Mouse (Mus musculus): ENCODE results near the gene Rpl31. TPM values are rescaled to one million over a fixed set of nuclear protein-coding genes. Genes with fewer than 3 reads are reported as not detected.
A peak's percentile ranks its signal among the peaks of the same experiment; 100 is the strongest.

The Rpl31 gene
- 1,915 TPM for polyA plus RNA-seq (2012; fragmentation: generic; extraction: Trizol)
- long read RNA-seq, experiment 1, transcript Rpl31-203 (4 exons, 630 nt), result minor isoform, 38 of 233 reads
- long read RNA-seq, experiment 1, transcript Rpl31-201 (5 exons, 1,049 nt), result major isoform, 152 of 233 reads
- long read RNA-seq, experiment 1, transcript Rpl31-202 (5 exons, 487 nt), result minor isoform, 25 of 233 reads
- long read RNA-seq, experiment 1, partial matches to known transcripts, result 4 of 233 reads
- long read RNA-seq, experiment 1, other reads (novel, unspliced or antisense), result 12 of 233 reads
- long read RNA-seq, experiment 2, transcript Rpl31-201 (5 exons, 1,049 nt), result major isoform, 75 of 90 reads
- long read RNA-seq, experiment 2, transcript Rpl31-202 (5 exons, 487 nt), result minor isoform, 7 of 90 reads
- long read RNA-seq, experiment 2, partial matches to known transcripts, result 0 of 90 reads
- long read RNA-seq, experiment 2, other reads (novel, unspliced or antisense), result 4 of 90 reads

DNA sequence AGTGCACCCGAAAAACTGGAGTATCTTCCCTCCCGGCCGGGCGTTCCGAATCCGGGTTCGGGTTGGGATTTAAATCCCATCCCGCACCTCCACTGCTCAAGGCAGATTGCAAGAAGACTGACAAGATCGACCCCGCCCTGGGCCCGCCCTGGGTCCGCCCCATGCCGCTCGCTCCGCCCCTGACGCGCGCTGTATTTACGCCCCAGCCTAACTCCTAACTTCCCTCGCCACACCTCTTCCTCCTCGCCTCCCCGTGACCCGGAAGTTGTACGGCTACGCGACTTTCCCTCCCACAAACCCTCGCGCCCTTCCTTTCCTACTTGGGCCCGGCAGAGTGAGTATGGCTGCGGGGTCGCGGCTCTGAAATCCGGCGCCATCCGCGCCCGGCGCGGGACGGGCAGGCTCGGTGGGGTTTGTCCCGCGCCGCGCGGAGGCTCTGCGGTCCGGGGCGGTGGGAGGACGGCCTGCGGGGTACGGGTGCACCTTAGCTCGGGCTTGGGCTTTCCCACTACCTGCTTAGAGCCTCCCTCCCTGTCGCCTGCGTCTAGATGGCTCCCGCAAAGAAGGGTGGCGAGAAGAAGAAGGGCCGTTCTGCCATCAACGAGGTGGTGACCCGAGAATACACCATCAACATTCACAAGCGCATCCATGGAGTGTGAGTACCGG is at the start of gene Rpl31:
Rpl31 (plus strand) TSS at position 242 of the 666 bp plus-strand sequence.
- peaks cover 45% of the 10 kb centered on the region for H3K36me3 ChIP-seq (ENCODE audit: control insufficient read depth, insufficient read depth)
- H3K79me2 ChIP-seq (ENCODE audit: control insufficient read depth, insufficient read depth), result peaks cover 48% of the 10 kb centered on the region
- no peaks in the 10 kb centered on the region for H3K27me3 ChIP-seq (ENCODE audit: control insufficient read depth, insufficient read depth, insufficient read length)
- peak within 1 kb of the TSS; percentile 100 for H3ac ChIP-seq (ENCODE audit: control insufficient read depth, insufficient read length, low read depth)
- peaks cover 29% of the 10 kb centered on the region for H3K79me3 ChIP-seq (ENCODE audit: low read depth)
- H3K4me3 ChIP-seq (ENCODE audit: insufficient read depth, poor library complexity, severe bottlenecking), result peak within 1 kb of the TSS; percentile 100
- TF ChIP-seq CTCF (IDR thresholded peaks at IDR 0.05; ENCODE audit: control insufficient read depth, insufficient read depth, insufficient read length), result no peak
- TF ChIP-seq USF1 (IDR thresholded peaks at IDR 0.05; ENCODE audit: low read depth), result peak; percentile 58

GRCm38 (mm10) chr1:39317935-39318334 is 49.7 kb upstream of the Rpl31 start:
- H3K36me3 ChIP-seq (ENCODE audit: control insufficient read depth, insufficient read depth), result no peaks in the 10 kb centered on the region
- no peaks in the 10 kb centered on the region for H3K79me3 ChIP-seq (ENCODE audit: low read depth)
- no peak overlapping the region for H3K4me3 ChIP-seq (ENCODE audit: insufficient read depth, poor library complexity, severe bottlenecking)
- H3ac ChIP-seq (ENCODE audit: control insufficient read depth, insufficient read length, low read depth), result no peak overlapping the region
- H3K27me3 ChIP-seq (ENCODE audit: control insufficient read depth, insufficient read depth, insufficient read length), result no peaks in the 10 kb centered on the region
- no peaks in the 10 kb centered on the region for H3K79me2 ChIP-seq (ENCODE audit: control insufficient read depth, insufficient read depth)
- TF ChIP-seq CTCF (IDR thresholded peaks at IDR 0.05; ENCODE audit: control insufficient read depth, insufficient read depth, insufficient read length), result no peak
- TF ChIP-seq USF1 (IDR thresholded peaks at IDR 0.05; ENCODE audit: low read depth), result no peak
- TF ChIP-seq MYOD1 (IDR thresholded peaks at IDR 0.05; ENCODE audit: control insufficient read depth, insufficient read length, low read depth), result no peak
- TF ChIP-seq FOSL1 (IDR thresholded peaks at IDR 0.05; ENCODE audit: insufficient read depth, low read length, poor library complexity, severe bottlenecking), result no peak
- TF ChIP-seq CEBPB (IDR thresholded peaks at IDR 0.05; ENCODE audit: low read depth), result no peak
- no peak for TF ChIP-seq MYOG (IDR thresholded peaks at IDR 0.05; ENCODE audit: control insufficient read depth, extremely low read depth, insufficient read length)
- TF ChIP-seq MAX (IDR thresholded peaks at IDR 0.05), result no peak

DNA sequence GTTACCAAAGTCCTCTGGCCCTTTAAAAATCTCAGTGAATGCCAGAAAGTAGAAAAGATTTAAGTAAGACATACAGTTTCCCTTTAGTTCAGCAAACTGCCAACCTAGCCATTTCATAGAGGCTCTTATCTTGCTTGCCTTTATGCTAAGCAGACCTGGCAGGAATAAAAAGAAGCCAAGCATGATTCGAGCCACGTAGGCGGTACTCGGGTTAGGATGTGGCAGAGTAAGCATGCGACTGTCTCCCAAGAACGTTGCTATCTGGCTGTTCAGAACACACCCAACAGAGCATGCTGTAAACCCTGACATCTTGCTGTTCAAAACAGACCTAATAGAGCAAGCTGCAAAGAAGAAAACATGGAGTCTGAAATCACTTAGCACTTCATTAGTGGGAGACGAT is 48.8 kb upstream of the Rpl31 start:
- Histone ChIP-seq H3K27me3 (ENCODE audit: control insufficient read depth, insufficient read depth, insufficient read length) (no peaks in the 10 kb centered on the region), H3K36me3 (ENCODE audit: control insufficient read depth, insufficient read depth) (no peaks in the 10 kb centered on the region), H3K79me2 (ENCODE audit: control insufficient read depth, insufficient read depth) (no peaks in the 10 kb centered on the region), H3K79me3 (ENCODE audit: low read depth) (no peaks in the 10 kb centered on the region), H3K4me3 (ENCODE audit: insufficient read depth, poor library complexity, severe bottlenecking) (no peak overlapping the region), H3ac (ENCODE audit: control insufficient read depth, insufficient read length, low read depth) (no peak overlapping the region)
- TF ChIP-seq USF1 (IDR thresholded peaks at IDR 0.05; ENCODE audit: low read depth), result no peak
- no peak for TF ChIP-seq MYOG (IDR thresholded peaks at IDR 0.05; ENCODE audit: control insufficient read depth, extremely low read depth, insufficient read length)
- TF ChIP-seq CEBPB (IDR thresholded peaks at IDR 0.05; ENCODE audit: low read depth), result no peak
- no peak for TF ChIP-seq MYOD1 (IDR thresholded peaks at IDR 0.05; ENCODE audit: control insufficient read depth, insufficient read length, low read depth)

GRCm38 (mm10) chr1:39321954-39322353 is 45.7 kb upstream of the Rpl31 start:
- TF ChIP-seq USF1 (IDR thresholded peaks at IDR 0.05; ENCODE audit: low read depth) (no peak), CTCF (IDR thresholded peaks at IDR 0.05; ENCODE audit: control insufficient read depth, insufficient read depth, insufficient read length) (no peak), CEBPB (IDR thresholded peaks at IDR 0.05; ENCODE audit: low read depth) (no peak), MYOG (IDR thresholded peaks at IDR 0.05; ENCODE audit: control insufficient read depth, extremely low read depth, insufficient read length) (no peak), FOSL1 (IDR thresholded peaks at IDR 0.05; ENCODE audit: insufficient read depth, low read length, poor library complexity, severe bottlenecking) (no peak)
- no peak overlapping the region for H3K4me3 ChIP-seq (ENCODE audit: insufficient read depth, poor library complexity, severe bottlenecking)
- H3K36me3 ChIP-seq (ENCODE audit: control insufficient read depth, insufficient read depth), result no peaks in the 10 kb centered on the region
- H3K27me3 ChIP-seq (ENCODE audit: control insufficient read depth, insufficient read depth, insufficient read length), result no peaks in the 10 kb centered on the region
- H3ac ChIP-seq (ENCODE audit: control insufficient read depth, insufficient read length, low read depth), result no peak overlapping the region
- H3K79me2 ChIP-seq (ENCODE audit: control insufficient read depth, insufficient read depth), result no peaks in the 10 kb centered on the region
- no peaks in the 10 kb centered on the region for H3K79me3 ChIP-seq (ENCODE audit: low read depth)

DNA sequence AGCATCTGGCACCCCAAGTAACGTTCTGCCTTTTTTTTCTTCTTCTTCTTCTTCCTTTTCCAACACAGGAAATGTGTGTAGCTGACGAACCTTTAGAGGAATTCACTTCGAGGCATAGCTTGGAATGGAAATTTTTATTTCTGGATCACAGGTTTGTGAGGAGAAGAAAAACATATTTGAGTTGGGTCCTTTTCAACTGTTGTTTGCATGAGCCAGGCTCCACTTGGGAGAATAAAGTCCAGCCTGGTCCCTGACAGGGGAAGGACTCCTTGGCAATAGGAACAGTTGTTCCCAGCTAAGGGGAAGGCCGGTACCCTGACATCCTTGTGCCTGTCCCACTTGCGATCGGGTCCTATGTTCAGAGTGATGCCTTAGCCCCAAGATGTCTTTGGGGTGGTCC is 42.4 kb upstream of the Rpl31 start:
- no peaks in the 10 kb centered on the region for H3K27me3 ChIP-seq (ENCODE audit: control insufficient read depth, insufficient read depth, insufficient read length)
- no peak overlapping the region for H3ac ChIP-seq (ENCODE audit: control insufficient read depth, insufficient read length, low read depth)
- TF ChIP-seq MYOG (IDR thresholded peaks at IDR 0.05; ENCODE audit: control insufficient read depth, extremely low read depth, insufficient read length) (no peak), MAX (IDR thresholded peaks at IDR 0.05) (no peak), MYOD1 (IDR thresholded peaks at IDR 0.05; ENCODE audit: control insufficient read depth, insufficient read length, low read depth) (no peak), FOSL1 (IDR thresholded peaks at IDR 0.05; ENCODE audit: insufficient read depth, low read length, poor library complexity, severe bottlenecking) (no peak)
- no peaks in the 10 kb centered on the region for H3K79me2 ChIP-seq (ENCODE audit: control insufficient read depth, insufficient read depth)
- no peaks in the 10 kb centered on the region for H3K79me3 ChIP-seq (ENCODE audit: low read depth)
- H3K4me3 ChIP-seq (ENCODE audit: insufficient read depth, poor library complexity, severe bottlenecking), result no peak overlapping the region
- no peaks in the 10 kb centered on the region for H3K36me3 ChIP-seq (ENCODE audit: control insufficient read depth, insufficient read depth)

DNA sequence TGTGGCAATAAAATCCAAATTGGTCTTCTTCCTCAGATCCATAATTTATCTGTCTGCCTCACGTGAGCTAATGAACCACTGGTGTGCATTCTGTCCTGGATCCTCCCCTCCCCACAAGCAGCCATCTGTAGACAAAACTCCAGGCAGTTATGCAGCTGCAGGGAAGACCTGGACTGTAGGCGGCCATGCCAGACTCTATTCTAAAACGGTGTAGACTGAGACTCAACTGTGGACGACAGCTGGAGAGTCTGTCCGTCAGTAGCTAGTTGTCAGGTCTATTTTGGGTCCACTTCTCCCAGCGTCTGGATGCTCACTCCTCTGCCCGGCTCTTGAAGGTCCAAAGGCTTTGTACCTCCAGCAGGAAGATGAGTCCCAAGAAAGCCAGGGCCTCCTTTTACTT is 40.1 kb upstream of the Rpl31 start:
- TF ChIP-seq USF1 (IDR thresholded peaks at IDR 0.05; ENCODE audit: low read depth), result no peak
- no peak for TF ChIP-seq CEBPB (IDR thresholded peaks at IDR 0.05; ENCODE audit: low read depth)
- no peaks in the 10 kb centered on the region for H3K79me2 ChIP-seq (ENCODE audit: control insufficient read depth, insufficient read depth)
- no peak overlapping the region for H3K4me3 ChIP-seq (ENCODE audit: insufficient read depth, poor library complexity, severe bottlenecking)
- H3K36me3 ChIP-seq (ENCODE audit: control insufficient read depth, insufficient read depth), result no peaks in the 10 kb centered on the region
- H3K27me3 ChIP-seq (ENCODE audit: control insufficient read depth, insufficient read depth, insufficient read length), result no peaks in the 10 kb centered on the region
- no peak overlapping the region for H3ac ChIP-seq (ENCODE audit: control insufficient read depth, insufficient read length, low read depth)
- no peaks in the 10 kb centered on the region for H3K79me3 ChIP-seq (ENCODE audit: low read depth)
